Mouse (Mus musculus): Measurements from ENCODE around the gene Tcte1. TPM values are rescaled to one million over a fixed set of nuclear protein-coding genes. Genes with fewer than 3 reads are reported as not detected.

Gene Tcte1
- polyA plus RNA-seq, 1 experiment from 2014 or later: 0.65 TPM

GRCm38 (mm10) chr17:45574129-45574761 is 51.0 kb downstream of the Tcte1 start:
- WGBS: 2% methylated on average over 17 of the region's 17 CpGs
- Histone ChIP-seq H3K9ac (replicated peaks; ENCODE audit: low read depth, low read length) (peak overlapping the region; percentile 76), H3K36me3 (ENCODE audit: control insufficient read depth, insufficient read depth, low read length) (peaks cover 27% of the 10 kb centered on the region), H3K4me2 (replicated peaks; ENCODE audit: low read depth, low read length) (peak overlapping the region; percentile 80), H3K4me3 (ENCODE audit: low read depth, low read length) (peak overlapping the region; percentile 100), H3K27ac (ENCODE audit: low read length) (peak overlapping the region; percentile 98), H3K9me3 (ENCODE audit: control insufficient read depth, low read depth, low read length) (no peaks in the 10 kb centered on the region), H3K27me3 (ENCODE audit: control insufficient read depth, insufficient read depth, low read length) (no peaks in the 10 kb centered on the region), H3K4me1 (ENCODE audit: control insufficient read depth, insufficient read depth, low read length) (peaks cover 36% of the 10 kb centered on the region; the same call in 1 of the 2 replicates)
- peak; percentile 46 for ATAC-seq (ENCODE audit: insufficient number of reproducible peaks, insufficient read depth, low FRiP score, low read depth)

GRCm38 (mm10) chr17:45575123-45575897 is 52.1 kb downstream of the Tcte1 start:
- Histone ChIP-seq H3K27me3 (ENCODE audit: control insufficient read depth, insufficient read depth, low read length) (no peaks in the 10 kb centered on the region), H3K36me3 (ENCODE audit: control insufficient read depth, insufficient read depth, low read length) (peaks cover 16% of the 10 kb centered on the region), H3K4me3 (ENCODE audit: low read depth, low read length) (no peak overlapping the region), H3K27ac (ENCODE audit: low read length) (0 out of 2 replicates have a peak overlapping the region, but pooled peaks have one; percentile 98), H3K4me2 (replicated peaks; ENCODE audit: low read depth, low read length) (no peak overlapping the region), H3K9me3 (ENCODE audit: control insufficient read depth, low read depth, low read length) (no peaks in the 10 kb centered on the region), H3K4me1 (ENCODE audit: control insufficient read depth, insufficient read depth, low read length) (peaks cover 32% of the 10 kb centered on the region; the same call in 1 of the 2 replicates), H3K9ac (replicated peaks; ENCODE audit: low read depth, low read length) (no peak overlapping the region)
- 89% methylated on average over 8 of the region's 8 CpGs for WGBS
- no peak for ATAC-seq (ENCODE audit: insufficient number of reproducible peaks, insufficient read depth, low FRiP score, low read depth)

- no peak for ATAC-seq (ENCODE audit: insufficient number of reproducible peaks, insufficient read depth, low FRiP score, low read depth)
- Histone ChIP-seq H3K4me1 (ENCODE audit: control insufficient read depth, insufficient read depth, low read length) (peaks cover 24% of the 10 kb centered on the region), H3K9ac (replicated peaks; ENCODE audit: low read depth, low read length) (no peak overlapping the region), H3K27ac (ENCODE audit: low read length) (peak overlapping the region; percentile 78; the same call in 1 of the 2 replicates), H3K27me3 (ENCODE audit: control insufficient read depth, insufficient read depth, low read length) (no peaks in the 10 kb centered on the region), H3K9me3 (ENCODE audit: control insufficient read depth, low read depth, low read length) (no peaks in the 10 kb centered on the region), H3K36me3 (ENCODE audit: control insufficient read depth, insufficient read depth, low read length) (no peaks in the 10 kb centered on the region), H3K4me2 (replicated peaks; ENCODE audit: low read depth, low read length) (no peak overlapping the region), H3K4me3 (ENCODE audit: low read depth, low read length) (no peak overlapping the region)
- WGBS: 48% methylated on average over 5 of the region's 5 CpGs
Observed at GRCm38 (mm10) chr17:45578242-45578641, 55.0 kb downstream of the Tcte1 start.

- H3K9me3 ChIP-seq (ENCODE audit: control insufficient read depth, low read depth, low read length): no peaks in the 10 kb centered on the region
- H3K27ac ChIP-seq (ENCODE audit: low read length): peak overlapping the region; percentile 78; the same call in 1 of the 2 replicates
- H3K36me3 ChIP-seq (ENCODE audit: control insufficient read depth, insufficient read depth, low read length): no peaks in the 10 kb centered on the region
- no peak overlapping the region for H3K4me2 ChIP-seq (replicated peaks; ENCODE audit: low read depth, low read length)
- no peak overlapping the region for H3K9ac ChIP-seq (replicated peaks; ENCODE audit: low read depth, low read length)
- no peaks in the 10 kb centered on the region for H3K27me3 ChIP-seq (ENCODE audit: control insufficient read depth, insufficient read depth, low read length)
- WGBS: 70% methylated on average over 7 of the region's 7 CpGs
- no peak for ATAC-seq (ENCODE audit: insufficient number of reproducible peaks, insufficient read depth, low FRiP score, low read depth)
- H3K4me1 ChIP-seq (ENCODE audit: control insufficient read depth, insufficient read depth, low read length): peaks cover 24% of the 10 kb centered on the region
- H3K4me3 ChIP-seq (ENCODE audit: low read depth, low read length): no peak overlapping the region
Observed at GRCm38 (mm10) chr17:45578843-45579242, 55.6 kb downstream of the Tcte1 start.

- Histone ChIP-seq H3K36me3 (ENCODE audit: control insufficient read depth, insufficient read depth, low read length) (no peaks in the 10 kb centered on the region), H3K27me3 (ENCODE audit: control insufficient read depth, insufficient read depth, low read length) (no peaks in the 10 kb centered on the region), H3K9ac (replicated peaks; ENCODE audit: low read depth, low read length) (no peak overlapping the region), H3K9me3 (ENCODE audit: control insufficient read depth, low read depth, low read length) (no peaks in the 10 kb centered on the region), H3K4me1 (ENCODE audit: control insufficient read depth, insufficient read depth, low read length) (peaks cover 29% of the 10 kb centered on the region), H3K4me2 (replicated peaks; ENCODE audit: low read depth, low read length) (no peak overlapping the region), H3K4me3 (ENCODE audit: low read depth, low read length) (no peak overlapping the region), H3K27ac (ENCODE audit: low read length) (no peak overlapping the region)
- no peak for ATAC-seq (ENCODE audit: insufficient number of reproducible peaks, insufficient read depth, low FRiP score, low read depth)
- 76% methylated on average over 4 of the region's 4 CpGs for WGBS
Observed at GRCm38 (mm10) chr17:45579554-45579953, 56.3 kb downstream of the Tcte1 start.

GRCm38 (mm10) chr17:45580958-45581477 is 57.8 kb downstream of the Tcte1 start:
- H3K4me3 ChIP-seq (ENCODE audit: low read depth, low read length): no peak overlapping the region
- peaks cover 33% of the 10 kb centered on the region for H3K4me1 ChIP-seq (ENCODE audit: control insufficient read depth, insufficient read depth, low read length)
- no peaks in the 10 kb centered on the region for H3K9me3 ChIP-seq (ENCODE audit: control insufficient read depth, low read depth, low read length)
- H3K9ac ChIP-seq (replicated peaks; ENCODE audit: low read depth, low read length): 0 out of 2 replicates have a peak overlapping the region, but pooled peaks have one; percentile 10
- no peak overlapping the region for H3K4me2 ChIP-seq (replicated peaks; ENCODE audit: low read depth, low read length)
- WGBS: 28% methylated on average over 12 of the region's 12 CpGs
- peak; percentile 19; the same call in 1 of the 2 replicates for ATAC-seq (ENCODE audit: insufficient number of reproducible peaks, insufficient read depth, low FRiP score, low read depth)
- H3K36me3 ChIP-seq (ENCODE audit: control insufficient read depth, insufficient read depth, low read length): no peaks in the 10 kb centered on the region; the same call in 1 of the 2 replicates
- H3K27ac ChIP-seq (ENCODE audit: low read length): peak overlapping the region; percentile 63; the same call in 1 of the 2 replicates
- H3K27me3 ChIP-seq (ENCODE audit: control insufficient read depth, insufficient read depth, low read length): no peaks in the 10 kb centered on the region

GRCm38 (mm10) chr17:45581567-45581983 is 58.3 kb downstream of the Tcte1 start:
- H3K4me1 ChIP-seq (ENCODE audit: control insufficient read depth, insufficient read depth, low read length): peaks cover 33% of the 10 kb centered on the region
- no peaks in the 10 kb centered on the region; the same call in 1 of the 2 replicates for H3K36me3 ChIP-seq (ENCODE audit: control insufficient read depth, insufficient read depth, low read length)
- H3K27me3 ChIP-seq (ENCODE audit: control insufficient read depth, insufficient read depth, low read length): no peaks in the 10 kb centered on the region
- WGBS: 10% methylated on average over 2 of the region's 2 CpGs
- H3K4me2 ChIP-seq (replicated peaks; ENCODE audit: low read depth, low read length): no peak overlapping the region
- no peaks in the 10 kb centered on the region for H3K9me3 ChIP-seq (ENCODE audit: control insufficient read depth, low read depth, low read length)
- no peak for ATAC-seq (ENCODE audit: insufficient number of reproducible peaks, insufficient read depth, low FRiP score, low read depth)
- 0 out of 2 replicates have a peak overlapping the region, but pooled peaks have one; percentile 10 for H3K9ac ChIP-seq (replicated peaks; ENCODE audit: low read depth, low read length)
- H3K4me3 ChIP-seq (ENCODE audit: low read depth, low read length): no peak overlapping the region
- peak overlapping the region; percentile 63; the same call in 1 of the 2 replicates for H3K27ac ChIP-seq (ENCODE audit: low read length)

GRCm38 (mm10) chr17:45582188-45582587 is 59.0 kb downstream of the Tcte1 start:
- Histone ChIP-seq H3K9me3 (ENCODE audit: control insufficient read depth, low read depth, low read length) (no peaks in the 10 kb centered on the region), H3K4me1 (ENCODE audit: control insufficient read depth, insufficient read depth, low read length) (peaks cover 33% of the 10 kb centered on the region), H3K9ac (replicated peaks; ENCODE audit: low read depth, low read length) (no peak overlapping the region), H3K27ac (ENCODE audit: low read length) (no peak overlapping the region), H3K4me2 (replicated peaks; ENCODE audit: low read depth, low read length) (no peak overlapping the region), H3K36me3 (ENCODE audit: control insufficient read depth, insufficient read depth, low read length) (no peaks in the 10 kb centered on the region; the same call in 1 of the 2 replicates), H3K27me3 (ENCODE audit: control insufficient read depth, insufficient read depth, low read length) (no peaks in the 10 kb centered on the region), H3K4me3 (ENCODE audit: low read depth, low read length) (no peak overlapping the region)
- ATAC-seq (ENCODE audit: insufficient number of reproducible peaks, insufficient read depth, low FRiP score, low read depth): no peak
- 91% methylated on average over 6 of the region's 6 CpGs for WGBS

Data from stomach, embryonic 14.5 days (tissue).